Mouse (Mus musculus): ENCODE results near the gene Spn. TPM values are rescaled to one million over a fixed set of nuclear protein-coding genes. Genes with fewer than 3 reads are reported as not detected.
A peak's percentile ranks its signal among the peaks of the same experiment; 100 is the strongest.

Spn gene
- polyA plus RNA-seq, 1 experiment from 2014 or later = 0.10 TPM

- peaks cover 6% of the 10 kb centered on the region; the same call in 1 of the 2 replicates for H3K4me1 ChIP-seq
- peaks cover 5% of the 10 kb centered on the region for H3K27me3 ChIP-seq
- no peak overlapping the region for H3K4me2 ChIP-seq (replicated peaks)
- no peak overlapping the region; the same call in 1 of the 2 replicates for H3K27ac ChIP-seq (replicated peaks)
- WGBS = 54% methylated on average over 12 of the region's 12 CpGs
- no peaks in the 10 kb centered on the region for H3K9me3 ChIP-seq
- no peak overlapping the region for H3K4me3 ChIP-seq
- no peaks in the 10 kb centered on the region for H3K36me3 ChIP-seq
- H3K9ac ChIP-seq (replicated peaks) = no peak overlapping the region
- ATAC-seq (ENCODE audit: low FRiP score, low read depth) = no peak
These were observed 23.9 kb downstream of the Spn start for GRCm38 (mm10) chr7:127113614-127114259.

- Histone ChIP-seq H3K27ac (replicated peaks) (no peak overlapping the region), H3K4me2 (replicated peaks) (no peak overlapping the region), H3K9ac (replicated peaks) (no peak overlapping the region), H3K36me3 (no peaks in the 10 kb centered on the region), H3K4me3 (no peak overlapping the region), H3K27me3 (peaks cover 5% of the 10 kb centered on the region; the same call in 1 of the 2 replicates), H3K9me3 (no peaks in the 10 kb centered on the region), H3K4me1 (peaks cover 6% of the 10 kb centered on the region; the same call in 1 of the 2 replicates)
- no peak for ATAC-seq (ENCODE audit: low FRiP score, low read depth)
- WGBS = 60% methylated on average over 9 of the region's 9 CpGs
These were observed 24.6 kb downstream of the Spn start for GRCm38 (mm10) chr7:127112921-127113597.

GRCm38 (mm10) chr7:127112251-127112841, 25.3 kb downstream of the Spn start:
- no peak overlapping the region for H3K4me3 ChIP-seq
- peaks cover 5% of the 10 kb centered on the region; the same call in 1 of the 2 replicates for H3K27me3 ChIP-seq
- 81% methylated on average over 12 of the region's 12 CpGs for WGBS
- H3K9ac ChIP-seq (replicated peaks) = no peak overlapping the region
- no peak for ATAC-seq (ENCODE audit: low FRiP score, low read depth)
- H3K9me3 ChIP-seq = no peaks in the 10 kb centered on the region
- H3K27ac ChIP-seq (replicated peaks) = no peak overlapping the region
- H3K36me3 ChIP-seq = no peaks in the 10 kb centered on the region
- H3K4me1 ChIP-seq = peaks cover 6% of the 10 kb centered on the region; the same call in 1 of the 2 replicates
- H3K4me2 ChIP-seq (replicated peaks) = no peak overlapping the region

- no peak overlapping the region for H3K27ac ChIP-seq (replicated peaks)
- no peaks in the 10 kb centered on the region for H3K36me3 ChIP-seq
- H3K4me2 ChIP-seq (replicated peaks) = no peak overlapping the region
- H3K4me1 ChIP-seq = peaks cover 6% of the 10 kb centered on the region; the same call in 1 of the 2 replicates
- 48% methylated on average over 6 of the region's 6 CpGs for WGBS
- no peak overlapping the region for H3K4me3 ChIP-seq
- ATAC-seq (ENCODE audit: low FRiP score, low read depth) = no peak
- H3K9ac ChIP-seq (replicated peaks) = no peak overlapping the region
- H3K27me3 ChIP-seq = peaks cover 5% of the 10 kb centered on the region; the same call in 1 of the 2 replicates
- H3K9me3 ChIP-seq = no peaks in the 10 kb centered on the region
These were observed 26.2 kb downstream of the Spn start for GRCm38 (mm10) chr7:127111461-127111860.

GRCm38 (mm10) chr7:127110239-127111007, 27.2 kb downstream of the Spn start:
- Histone ChIP-seq H3K27ac (replicated peaks) (no peak overlapping the region), H3K9me3 (no peaks in the 10 kb centered on the region), H3K27me3 (peaks cover 5% of the 10 kb centered on the region; the same call in 1 of the 2 replicates), H3K36me3 (no peaks in the 10 kb centered on the region), H3K9ac (replicated peaks) (no peak overlapping the region), H3K4me1 (peaks cover 6% of the 10 kb centered on the region; the same call in 1 of the 2 replicates), H3K4me3 (no peak overlapping the region), H3K4me2 (replicated peaks) (no peak overlapping the region)
- 56% methylated on average over 18 of the region's 18 CpGs for WGBS
- peak; percentile 54; the same call in 1 of the 2 replicates for ATAC-seq (ENCODE audit: low FRiP score, low read depth)

- no peak overlapping the region for H3K4me2 ChIP-seq (replicated peaks)
- H3K27ac ChIP-seq (replicated peaks) = 0 out of 2 replicates have a peak overlapping the region, but pooled peaks have one; percentile 75
- 70% methylated on average over 7 of the region's 7 CpGs for WGBS
- no peak overlapping the region for H3K4me3 ChIP-seq
- no peaks in the 10 kb centered on the region for H3K36me3 ChIP-seq
- H3K9me3 ChIP-seq = no peaks in the 10 kb centered on the region
- no peak for ATAC-seq (ENCODE audit: low FRiP score, low read depth)
- H3K9ac ChIP-seq (replicated peaks) = no peak overlapping the region
- peaks cover 5% of the 10 kb centered on the region; the same call in 1 of the 2 replicates for H3K27me3 ChIP-seq
- H3K4me1 ChIP-seq = peaks cover 8% of the 10 kb centered on the region; the same call in 1 of the 2 replicates
These were observed 32.1 kb downstream of the Spn start for GRCm38 (mm10) chr7:127105551-127105950.

- H3K4me3 ChIP-seq = peak overlapping the region; percentile 32
- no peaks in the 10 kb centered on the region for H3K36me3 ChIP-seq
- H3K4me2 ChIP-seq (replicated peaks) = peak overlapping the region; percentile 53
- H3K9ac ChIP-seq (replicated peaks) = peak overlapping the region; percentile 50; the same call in 1 of the 2 replicates
- H3K27ac ChIP-seq (replicated peaks) = peak overlapping the region; percentile 75
- H3K27me3 ChIP-seq = peaks cover 5% of the 10 kb centered on the region; the same call in 1 of the 2 replicates
- 19% methylated on average over 17 of the region's 17 CpGs for WGBS
- peak; percentile 80 for ATAC-seq (ENCODE audit: low FRiP score, low read depth)
- peaks cover 8% of the 10 kb centered on the region; the same call in 1 of the 2 replicates for H3K4me1 ChIP-seq
- no peaks in the 10 kb centered on the region for H3K9me3 ChIP-seq
These were observed 32.9 kb downstream of the Spn start for GRCm38 (mm10) chr7:127104560-127105332.

- no peak for ATAC-seq (ENCODE audit: low FRiP score, low read depth)
- H3K9me3 ChIP-seq = no peaks in the 10 kb centered on the region
- 68% methylated on average over 6 of the region's 6 CpGs for WGBS
These were observed 33.7 kb downstream of the Spn start for GRCm38 (mm10) chr7:127103960-127104359.

GRCm38 (mm10) chr7:127102148-127102547, 35.5 kb downstream of the Spn start:
- Histone ChIP-seq H3K4me2 (replicated peaks) (no peak overlapping the region), H3K4me3 (no peak overlapping the region), H3K36me3 (no peaks in the 10 kb centered on the region), H3K9ac (replicated peaks) (no peak overlapping the region), H3K4me1 (peaks cover 8% of the 10 kb centered on the region; the same call in 1 of the 2 replicates), H3K27ac (replicated peaks) (no peak overlapping the region), H3K27me3 (no peaks in the 10 kb centered on the region), H3K9me3 (no peaks in the 10 kb centered on the region)
- 79% methylated on average over 6 of the region's 6 CpGs for WGBS
- no peak for ATAC-seq (ENCODE audit: low FRiP score, low read depth)

More at GRCm38 (mm10) chr7:127103960-127104359, 33.7 kb downstream of the Spn start:
- Histone ChIP-seq H3K4me1 (peaks cover 8% of the 10 kb centered on the region; the same call in 1 of the 2 replicates), H3K27me3 (peaks cover 4% of the 10 kb centered on the region; the same call in 1 of the 2 replicates), H3K4me2 (replicated peaks) (no peak overlapping the region), H3K27ac (replicated peaks) (peak overlapping the region; percentile 66), H3K9ac (replicated peaks) (no peak overlapping the region), H3K4me3 (no peak overlapping the region), H3K36me3 (no peaks in the 10 kb centered on the region)

- H3K9me3 ChIP-seq = no peaks in the 10 kb centered on the region
- no peaks in the 10 kb centered on the region for H3K27me3 ChIP-seq
- WGBS = 44% methylated on average over 2 of the region's 2 CpGs
- H3K9ac ChIP-seq (replicated peaks) = no peak overlapping the region
- no peak overlapping the region for H3K27ac ChIP-seq (replicated peaks)
- H3K36me3 ChIP-seq = no peaks in the 10 kb centered on the region
- H3K4me3 ChIP-seq = no peak overlapping the region
- H3K4me2 ChIP-seq (replicated peaks) = no peak overlapping the region
- ATAC-seq (ENCODE audit: low FRiP score, low read depth) = no peak
- peaks cover 8% of the 10 kb centered on the region; the same call in 1 of the 2 replicates for H3K4me1 ChIP-seq
These were observed 36.1 kb downstream of the Spn start for GRCm38 (mm10) chr7:127101451-127102016.
